Mouse (Mus musculus) testis, adult 2 months (tissue): Measurements from ENCODE around the gene Nme7. TPM values are rescaled to one million over a fixed set of nuclear protein-coding genes. Genes with fewer than 3 reads are reported as not detected.
A peak's percentile ranks its signal among the peaks of the same experiment; 100 is the strongest.

Experiments
- H3K27ac ChIP-seq: fragments of 200-500 bp; 2 replicates; pipeline ENCODE4 v1.5.1; 2012; ENCODE audit warnings: low read depth, low read length; ENCODE audit not compliant: control insufficient read depth, insufficient read depth
- H3K27me3 ChIP-seq: fragments of 200-500 bp; 2 replicates; pipeline ENCODE4 v1.6.1; 2012; ENCODE audit warnings: mild to moderate bottlenecking, low read length, moderate library complexity; ENCODE audit not compliant: control insufficient read depth, insufficient read depth
- H3K36me3 ChIP-seq: fragments of 200-500 bp; 2 replicates; pipeline ENCODE4 v1.6.1; 2012; ENCODE audit warnings: mild to moderate bottlenecking, low read length; ENCODE audit not compliant: control insufficient read depth, insufficient read depth
- H3K4me1 ChIP-seq: fragments of 200-500 bp; 2 replicates; pipeline ENCODE4 v1.6.1; 2012; ENCODE audit warnings: low read length; ENCODE audit not compliant: control insufficient read depth, insufficient read depth
- H3K4me3 ChIP-seq: fragments of 200-500 bp; 2 replicates; pipeline ENCODE4 v1.5.1; 2012; ENCODE audit warnings: low read depth, mild to moderate bottlenecking, low read length, moderate library complexity, mixed read lengths; ENCODE audit not compliant: control insufficient read depth
- CTCF ChIP-seq: fragments of 200-500 bp; IDR thresholded peaks from 2 replicates; pipeline ENCODE4 v1.5.1; 2012; ENCODE audit warnings: low read depth, mild to moderate bottlenecking, inconsistent platforms, low read length, moderate library complexity; ENCODE audit not compliant: control insufficient read depth, insufficient read depth, insufficient replicate concordance
- POLR2A ChIP-seq: fragments of 200-500 bp; IDR thresholded peaks from 2 replicates; pipeline ENCODE4 v1.6.1; 2012; ENCODE audit warnings: low read depth, mild to moderate bottlenecking, inconsistent platforms, low read length, moderate library complexity; ENCODE audit not compliant: control insufficient read depth
- polyA plus RNA-seq: library from polyadenylated mRNA; depleted of rRNA; stranded (reverse); fragments of >200 nt; gene quantifications from 2 replicates; pipeline ENCODE4 v1.2.3, GENCODE M21; 2012

The Nme7 gene
- polyA plus RNA-seq, 1 experiment = 42.8 TPM

GRCm38 (mm10) chr1:164436749-164437148 lies 132.8 kb downstream of the Nme7 start:
- Histone ChIP-seq H3K27ac (no peak overlapping the region), H3K4me1 (no peaks in the 10 kb centered on the region; the same call in 1 of the 2 replicates), H3K4me3 (no peak overlapping the region), H3K27me3 (no peaks in the 10 kb centered on the region), H3K36me3 (no peaks in the 10 kb centered on the region)
- no peak for TF ChIP-seq POLR2A

GRCm38 (mm10) chr1:164440230-164440629 lies 136.3 kb downstream of the Nme7 start:
- Histone ChIP-seq H3K36me3 (no peaks in the 10 kb centered on the region), H3K4me1 (peaks cover 2% of the 10 kb centered on the region; the same call in 1 of the 2 replicates), H3K27me3 (no peaks in the 10 kb centered on the region), H3K27ac (no peak overlapping the region), H3K4me3 (no peak overlapping the region)
- TF ChIP-seq CTCF (no peak), POLR2A (no peak)

- Histone ChIP-seq H3K4me3 (no peak overlapping the region), H3K36me3 (no peaks in the 10 kb centered on the region), H3K27ac (peak overlapping the region; percentile 34; the same call in 1 of the 2 replicates), H3K27me3 (no peaks in the 10 kb centered on the region), H3K4me1 (peaks cover 2% of the 10 kb centered on the region; the same call in 1 of the 2 replicates)
- TF ChIP-seq CTCF (no peak), POLR2A (no peak)
These were observed 136.9 kb downstream of the Nme7 start for GRCm38 (mm10) chr1:164440708-164441407.

GRCm38 (mm10) chr1:164441408-164441974 lies 137.6 kb downstream of the Nme7 start:
- TF ChIP-seq CTCF = no peak
- TF ChIP-seq POLR2A = no peak
- H3K36me3 ChIP-seq = no peaks in the 10 kb centered on the region
- peaks cover 2% of the 10 kb centered on the region; the same call in 1 of the 2 replicates for H3K4me1 ChIP-seq

GRCm38 (mm10) chr1:164445620-164446162 lies 141.8 kb downstream of the Nme7 start:
- TF ChIP-seq POLR2A (no peak), CTCF (no peak)
- Histone ChIP-seq H3K36me3 (no peaks in the 10 kb centered on the region), H3K4me3 (no peak overlapping the region), H3K27ac (no peak overlapping the region), H3K4me1 (peaks cover 2% of the 10 kb centered on the region; the same call in 1 of the 2 replicates), H3K27me3 (no peaks in the 10 kb centered on the region)

More at GRCm38 (mm10) chr1:164441408-164441974, 137.6 kb downstream of the Nme7 start:
- peak overlapping the region; percentile 34; the same call in 1 of the 2 replicates for H3K27ac ChIP-seq
- H3K4me3 ChIP-seq = no peak overlapping the region
- no peaks in the 10 kb centered on the region for H3K27me3 ChIP-seq

GRCm38 (mm10) chr1:164446535-164446934 lies 142.6 kb downstream of the Nme7 start:
- peaks cover 2% of the 10 kb centered on the region; the same call in 1 of the 2 replicates for H3K4me1 ChIP-seq
- H3K36me3 ChIP-seq = no peaks in the 10 kb centered on the region
- no peak overlapping the region for H3K4me3 ChIP-seq
- H3K27ac ChIP-seq = no peak overlapping the region
- TF ChIP-seq POLR2A (no peak), CTCF (no peak)
- no peaks in the 10 kb centered on the region for H3K27me3 ChIP-seq

- no peaks in the 10 kb centered on the region for H3K36me3 ChIP-seq
- H3K27ac ChIP-seq = no peak overlapping the region
- H3K4me3 ChIP-seq = no peak overlapping the region
- no peak for TF ChIP-seq CTCF
- TF ChIP-seq POLR2A = no peak
- H3K4me1 ChIP-seq = 0 out of 2 replicates have a peak, but pooled peaks cover 2% of the 10 kb centered on the region
- H3K27me3 ChIP-seq = no peaks in the 10 kb centered on the region
These were observed 143.6 kb downstream of the Nme7 start for GRCm38 (mm10) chr1:164447521-164447920.
